Mouse (Mus musculus) lung, postnatal 0 days (tissue): ENCODE results near the gene Rabl6.

Source experiments
- CTCF ChIP-seq: IDR thresholded peaks from 2 replicates; pipeline ENCODE4 v1.5.1; 2016; ENCODE audit warnings: antibody characterized with exemption, mild to moderate bottlenecking
- EP300 ChIP-seq: IDR thresholded peaks from 2 replicates; pipeline ENCODE4 v1.6.1; 2016; ENCODE audit warnings: antibody characterized with exemption, mild to moderate bottlenecking, control low read depth

DNA sequence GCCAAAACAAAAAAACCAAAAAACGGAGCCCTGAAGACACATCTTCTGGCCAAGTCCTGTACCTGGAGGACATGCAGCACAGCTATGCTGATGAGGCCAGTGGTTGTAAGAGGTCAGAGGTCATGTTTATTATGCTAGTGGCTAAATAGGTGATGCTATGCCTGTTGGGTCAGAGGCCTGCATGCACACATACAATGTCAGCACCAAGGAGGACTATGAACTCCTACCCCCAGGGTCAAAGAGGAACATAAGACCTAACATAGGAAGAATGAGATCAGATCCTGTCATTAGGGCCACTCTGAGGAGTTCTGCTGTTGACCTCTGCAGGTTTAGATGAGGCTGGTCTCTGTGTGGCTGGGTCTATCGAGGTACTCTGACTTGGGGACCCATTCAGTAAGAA is 8.3 kb downstream of the Rabl6 start:
- TF ChIP-seq EP300 (no peak), CTCF (no peak)
